Mouse (Mus musculus) cerebellum, adult 2 months (tissue): ENCODE data around the gene Lmx1a.

ENCODE experiments used
- CTCF ChIP-seq: fragments of 200-500 bp; IDR thresholded peaks from 2 replicates; pipeline ENCODE4 v1.5.1; 2011; ENCODE audit warnings: low read depth, mild to moderate bottlenecking, control low read depth, low read length, moderate library complexity, borderline replicate concordance; ENCODE audit not compliant: insufficient read depth
- POLR2A ChIP-seq: fragments of 200-500 bp; IDR thresholded peaks from 2 replicates; pipeline ENCODE4 v1.6.1; 2011; ENCODE audit warnings: low read length, control low read depth, borderline replicate concordance; ENCODE audit not compliant: insufficient read depth

DNA sequence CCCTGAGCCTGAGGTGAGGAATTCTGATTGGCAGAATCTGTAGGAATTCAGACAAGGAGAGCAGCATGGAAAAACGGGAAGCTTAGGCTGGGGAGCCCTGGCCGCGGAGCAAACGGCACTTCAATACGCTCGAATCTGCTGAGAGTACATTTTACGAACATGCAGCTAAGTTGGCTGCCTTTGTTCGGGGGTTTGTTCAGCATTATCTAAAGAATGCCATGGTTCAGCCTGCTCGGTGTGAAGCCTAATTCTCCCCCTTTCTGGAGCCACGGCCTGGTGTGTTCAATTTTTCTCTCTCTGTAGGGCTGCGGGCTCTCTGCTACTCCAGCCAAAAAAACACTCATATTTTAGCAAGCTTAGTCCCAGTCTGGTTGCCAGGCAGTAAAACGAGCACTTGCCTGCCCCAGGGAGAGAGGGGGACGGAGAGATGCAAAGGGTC, 72.8 kb downstream of the Lmx1a start:
- no peak for TF ChIP-seq POLR2A
- no peak for TF ChIP-seq CTCF
